Mouse (Mus musculus) kidney, postnatal 4 days (tissue): ENCODE measurements around the gene Oxt.

ENCODE experiments used
- DNase-seq, 2 experiments: peaks; one replicate each; pipeline ENCODE4 v3.0.0; 2021; ENCODE audit warnings: mixed read lengths in 2 of 2

The Oxt gene

GRCm38 (mm10) chr2:130575873-130576272 is at the start of gene Oxt:
TSS of gene Oxt (plus strand) at chr2:130576173.
- DNase-seq = no peak

DNA sequence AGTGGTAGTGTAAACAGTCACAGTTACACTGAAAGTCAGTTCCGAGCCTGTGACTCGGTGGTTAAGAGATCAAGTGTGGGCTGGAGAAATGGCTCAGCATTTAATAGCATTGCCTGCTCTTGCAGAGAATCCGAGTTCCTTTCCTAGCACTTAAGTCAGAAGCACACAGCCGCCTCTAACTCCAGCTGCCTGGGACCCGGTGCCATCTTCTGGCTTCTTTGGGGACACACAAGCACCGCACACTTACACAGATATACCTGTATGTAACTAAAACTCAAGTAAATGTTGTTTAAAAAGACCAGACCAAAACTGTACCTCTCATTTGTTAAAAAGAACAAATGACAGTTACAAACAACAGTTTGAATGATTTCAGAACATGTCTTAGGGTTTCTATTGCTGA is 47.5 kb upstream of the Oxt start:
- DNase-seq = peak in 1 of 2 experiments; percentile 4

- DNase-seq = no peak
Observed at GRCm38 (mm10) chr2:130529290-130529689, 46.7 kb upstream of the Oxt start.

- no peak for DNase-seq
Observed at GRCm38 (mm10) chr2:130529925-130530324, 46.0 kb upstream of the Oxt start.

DNA sequence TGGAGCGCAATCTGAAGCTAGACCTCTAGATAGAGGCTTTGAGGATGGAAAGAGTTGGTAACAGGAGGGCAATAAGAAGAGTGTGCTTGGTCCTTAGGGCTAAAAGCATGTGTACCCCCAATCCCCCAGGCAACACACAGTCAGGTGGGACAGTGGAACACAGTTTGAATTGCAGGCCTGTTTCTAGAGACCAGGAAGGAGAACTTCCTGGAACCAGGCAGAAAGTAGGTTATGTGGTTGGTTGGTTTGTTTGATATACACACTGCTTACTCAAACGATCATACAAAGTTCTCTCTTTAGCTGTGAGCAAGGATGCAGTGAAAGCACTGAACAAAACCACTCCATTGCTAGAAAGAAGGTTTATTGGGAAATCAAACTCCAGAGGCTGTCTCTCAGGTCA is 43.8 kb upstream of the Oxt start:
- DNase-seq = no peak

DNA sequence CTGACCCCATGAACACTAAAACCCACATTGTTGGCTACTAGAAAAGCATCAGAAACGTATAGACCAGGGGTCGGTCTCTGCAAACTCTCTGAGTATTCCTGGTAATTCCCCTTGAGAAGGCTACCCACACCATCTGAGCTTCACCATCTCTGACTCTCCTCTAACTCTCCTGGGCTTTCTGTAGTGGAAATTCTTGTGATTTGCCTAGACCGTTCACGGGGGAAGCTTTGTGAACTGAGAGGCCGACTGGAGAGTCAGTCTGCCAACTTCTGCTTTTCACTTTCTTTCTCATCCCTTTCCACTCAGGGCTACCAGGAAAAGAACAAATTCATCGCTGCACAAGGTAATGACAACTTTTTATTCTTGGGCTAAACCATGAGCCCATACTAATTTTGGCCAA is 41.0 kb upstream of the Oxt start:
- DNase-seq = no peak

DNA sequence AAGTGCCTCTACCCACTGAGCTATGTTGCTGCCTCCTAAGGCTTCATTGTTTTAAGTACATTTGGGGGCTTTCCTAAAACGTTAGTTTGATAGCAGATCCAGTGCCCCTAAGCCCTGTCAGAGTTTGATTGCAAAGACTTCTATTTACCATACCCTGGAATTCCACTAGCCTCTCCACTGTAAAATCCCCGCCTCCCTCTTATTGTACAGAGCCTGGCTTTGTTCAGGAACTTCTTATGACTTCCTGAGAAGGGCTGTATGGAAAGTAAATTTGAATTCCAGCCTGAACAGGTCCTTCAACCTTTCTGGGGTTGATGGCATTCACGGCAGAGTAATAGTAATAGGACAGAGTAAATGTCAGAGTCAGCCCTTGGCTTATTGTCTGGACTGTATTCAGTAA is 39.1 kb upstream of the Oxt start:
- no peak for DNase-seq

GRCm38 (mm10) chr2:130538876-130539546 is 37.0 kb upstream of the Oxt start:
- DNase-seq = no peak

- no peak for DNase-seq
Observed at GRCm38 (mm10) chr2:130540266-130540665, 35.7 kb upstream of the Oxt start.

- DNase-seq = no peak
Observed at GRCm38 (mm10) chr2:130546957-130547356, 29.0 kb upstream of the Oxt start.

DNA sequence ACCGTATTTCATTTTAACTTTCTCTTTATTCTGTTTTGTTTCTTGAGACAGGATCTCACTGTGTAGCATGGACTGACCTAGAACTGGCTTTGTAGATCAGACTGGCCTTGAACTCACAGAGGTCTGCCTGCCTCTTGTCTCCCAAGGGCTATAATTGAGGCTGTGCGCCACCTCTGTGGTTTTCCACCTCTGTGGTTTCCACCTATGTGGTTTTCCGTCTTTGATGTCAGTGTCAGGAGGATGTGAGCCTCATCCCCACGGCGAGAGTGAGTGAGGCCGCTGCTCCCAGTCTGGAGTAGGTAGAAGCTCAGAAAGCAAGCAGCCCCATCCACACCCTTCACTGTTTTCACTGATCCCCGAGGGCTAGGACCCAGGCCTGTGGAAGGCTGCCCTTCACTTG is 21.1 kb upstream of the Oxt start:
- DNase-seq = no peak

DNA sequence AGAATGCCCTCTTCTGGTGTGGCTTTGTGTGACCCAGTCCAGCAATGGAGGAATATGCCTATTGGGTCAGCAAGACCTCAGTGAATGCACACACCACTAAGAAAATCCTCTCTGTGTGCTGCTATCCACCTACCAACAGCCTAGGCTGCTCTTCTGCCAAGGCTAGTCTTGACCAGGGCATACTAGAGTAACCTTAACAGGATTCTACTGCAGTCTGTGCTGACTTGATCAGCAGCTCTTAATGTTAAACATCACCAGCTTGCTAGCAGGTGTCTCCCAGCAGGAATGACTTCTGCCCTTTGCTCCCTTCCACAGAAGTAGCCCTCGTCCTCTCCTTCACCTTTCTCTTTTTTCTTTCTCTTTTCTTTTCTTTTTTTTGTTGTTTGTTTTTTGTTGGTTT is 19.7 kb upstream of the Oxt start:
- DNase-seq = no peak

DNA sequence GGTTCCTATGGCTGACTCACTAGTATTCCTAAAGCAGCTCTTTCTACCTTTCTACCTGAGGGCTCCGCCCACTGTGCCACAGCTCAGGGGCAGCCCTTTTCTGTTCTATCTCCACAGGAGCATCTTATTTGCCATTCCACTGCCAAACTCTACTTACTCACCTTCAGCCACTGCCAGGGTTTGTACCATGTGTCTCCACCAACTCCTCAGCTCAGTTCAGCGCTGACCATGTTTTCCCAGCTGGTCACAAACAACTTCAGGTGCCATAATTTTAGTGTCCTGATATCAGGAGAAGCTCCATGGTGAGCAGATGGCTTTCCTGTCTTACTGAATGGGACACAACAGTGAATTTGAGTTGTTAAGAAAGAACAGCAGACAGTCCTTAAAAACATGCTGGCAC is 18.5 kb upstream of the Oxt start:
- no peak for DNase-seq

DNA sequence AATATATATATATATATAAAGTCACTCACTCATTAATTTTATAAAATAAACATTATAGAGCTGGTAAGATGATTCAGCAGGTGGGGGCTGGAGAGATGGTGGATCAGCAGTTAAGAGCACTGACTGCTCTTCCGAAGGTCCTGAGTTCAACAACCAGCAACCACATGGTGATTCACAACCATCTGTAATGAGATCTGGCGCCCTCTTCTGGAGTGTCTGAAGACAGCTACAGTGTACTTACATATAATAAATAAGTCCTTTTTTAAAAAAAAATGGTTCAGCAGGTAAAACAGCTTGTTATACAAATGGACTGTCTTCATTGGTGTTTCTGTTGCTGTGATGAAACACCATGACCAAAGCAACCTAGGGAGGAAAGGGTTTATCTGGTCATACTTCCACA is 18.0 kb upstream of the Oxt start:
- DNase-seq = no peak

DNA sequence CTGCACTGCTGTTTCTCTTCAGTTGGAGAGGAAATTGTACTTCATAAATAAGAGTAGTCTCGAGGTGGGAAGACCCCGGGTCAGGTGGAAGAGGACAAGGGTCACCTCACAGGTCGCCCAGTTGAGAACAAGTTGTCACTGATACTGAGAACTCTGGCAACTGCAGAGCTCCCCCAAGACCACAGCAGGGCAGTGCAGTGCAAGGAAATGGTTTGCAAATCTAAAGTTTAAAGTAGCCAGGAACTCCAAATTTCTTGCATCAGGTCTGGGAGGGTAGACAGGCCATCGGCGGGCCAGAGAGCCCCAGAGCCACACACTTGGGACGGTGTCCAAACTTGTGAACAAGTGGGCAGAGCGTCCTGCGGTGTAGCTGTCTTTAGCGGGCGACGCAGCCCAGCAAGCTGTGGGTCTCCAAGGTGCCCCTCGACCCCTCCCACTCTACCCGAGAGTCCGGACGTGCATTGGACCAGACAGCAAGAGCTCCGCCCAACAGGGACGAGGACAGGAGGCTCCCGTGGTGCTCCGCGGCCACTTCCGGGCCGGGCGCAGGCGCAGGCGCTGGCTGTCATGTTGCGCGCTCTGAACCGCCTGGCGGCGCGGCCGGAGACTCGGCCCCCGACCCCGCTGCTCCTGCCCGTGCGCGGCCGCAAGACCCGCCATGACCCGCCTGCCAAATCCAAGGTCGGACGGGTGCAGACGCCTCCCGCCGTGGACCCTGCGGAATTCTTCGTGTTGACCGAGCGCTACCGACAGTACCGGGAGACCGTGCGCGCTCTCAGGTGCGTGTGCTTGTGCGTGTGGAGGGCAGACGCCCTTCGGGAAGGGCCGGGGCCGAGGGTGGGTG is 12.5 kb upstream of the Oxt start, which contains the start of gene Mrps26:
Gene Mrps26, plus strand, starts transcription at position 531 of the 844 bp plus-strand sequence.
- peak; percentile 92 to 96 for DNase-seq

- no peak for DNase-seq
Observed at GRCm38 (mm10) chr2:130564063-130564462, 11.9 kb upstream of the Oxt start.

GRCm38 (mm10) chr2:130564983-130565382 is 11.0 kb upstream of the Oxt start:
- no peak for DNase-seq

DNA sequence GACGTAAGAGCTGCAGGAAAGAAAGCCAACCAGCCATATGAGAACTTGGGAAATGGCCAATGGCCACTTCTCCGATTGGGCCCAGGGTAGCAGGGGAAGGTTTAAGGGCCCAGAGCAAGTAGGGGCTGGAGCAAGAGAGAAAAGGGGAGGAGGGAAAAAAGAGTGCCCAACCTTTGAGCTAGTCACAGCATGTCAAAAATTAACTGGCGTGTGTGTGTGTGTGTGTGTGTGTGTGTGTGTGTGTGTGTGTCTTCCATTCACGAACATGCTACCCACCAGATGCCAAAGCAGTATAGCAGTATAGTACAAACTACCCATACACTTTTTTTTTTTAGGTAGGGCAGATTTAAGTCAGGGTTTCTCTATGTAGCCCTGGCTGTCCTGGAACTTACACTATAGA is 7.1 kb upstream of the Oxt start:
- DNase-seq = peak in 1 of 2 experiments; percentile 37

- DNase-seq = no peak
Observed at GRCm38 (mm10) chr2:130569926-130570325, 6.0 kb upstream of the Oxt start.

GRCm38 (mm10) chr2:130574960-130575359 is 1.0 kb upstream of the Oxt start:
- no peak for DNase-seq

GRCm38 (mm10) chr2:130576564-130576963 is 591 bp downstream of the Oxt start:
- DNase-seq = peak; percentile 33 to 53

DNA sequence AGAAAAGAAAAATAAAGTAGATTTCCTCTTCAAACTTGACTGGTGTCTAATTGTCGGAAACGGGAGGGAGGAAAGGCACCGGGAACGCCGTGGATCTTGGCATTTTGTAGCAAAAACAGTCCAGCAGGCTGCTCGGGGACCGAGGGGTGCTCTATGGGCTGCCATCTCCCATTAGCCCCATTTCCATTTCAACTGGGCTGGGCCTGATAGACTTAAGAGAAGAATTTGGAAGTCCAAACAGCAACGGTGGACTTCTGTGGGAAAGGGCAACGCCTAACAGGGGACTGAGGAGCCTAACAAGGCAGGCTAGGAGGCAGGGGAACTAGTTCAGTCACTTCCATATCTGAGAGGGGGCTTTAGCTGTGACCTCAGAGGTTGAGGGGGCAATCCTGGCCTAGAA is 1.0 kb downstream of the Oxt start:
- no peak for DNase-seq

DNA sequence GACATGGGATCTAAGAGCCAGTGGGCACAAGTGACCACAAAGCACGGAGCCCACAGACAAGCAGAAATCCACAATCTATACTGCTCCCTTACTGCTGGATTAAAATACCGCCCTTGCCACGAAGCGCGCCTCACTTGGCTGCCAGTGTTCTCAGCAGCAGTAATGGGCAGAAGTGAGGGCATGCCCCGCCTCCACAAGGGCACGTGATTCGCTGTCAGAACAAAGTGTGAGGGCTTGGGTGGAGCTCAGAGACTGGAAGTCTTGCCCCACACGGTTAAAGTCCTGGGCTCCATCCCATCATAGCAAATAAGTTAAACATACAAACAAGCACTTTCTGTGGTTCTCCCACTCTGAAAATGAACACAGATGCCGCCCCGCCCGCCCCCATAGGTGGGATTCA is 1.7 kb downstream of the Oxt start:
- peak; percentile 63 to 70 for DNase-seq

- peak; percentile 73 to 75 for DNase-seq
Observed at GRCm38 (mm10) chr2:130578148-130578547, 2.2 kb downstream of the Oxt start.
